Mouse (Mus musculus): ENCODE results near the gene Tead3. TPM values are rescaled to one million over a fixed set of nuclear protein-coding genes. Genes with fewer than 3 reads are reported as not detected.

The Tead3 gene
- polyA plus RNA-seq, 1 experiment from 2014 or later: 1.4 TPM

GRCm38 (mm10) chr17:28375592-28376061 is 25.0 kb upstream of the Tead3 start:
- ATAC-seq: no peak
- no peak overlapping the region for H3K27ac ChIP-seq (ENCODE audit: low read length)
- H3K4me1 ChIP-seq (ENCODE audit: control insufficient read depth, insufficient read depth, low read length): no peaks in the 10 kb centered on the region; the same call in 1 of the 2 replicates
- H3K36me3 ChIP-seq (ENCODE audit: control insufficient read depth, insufficient read depth, low read length): no peaks in the 10 kb centered on the region
- H3K4me3 ChIP-seq (ENCODE audit: low read depth, low read length): no peak overlapping the region
- peaks cover 20% of the 10 kb centered on the region for H3K27me3 ChIP-seq (ENCODE audit: control insufficient read depth, insufficient read depth, low read depth, low read length)
- H3K4me2 ChIP-seq (ENCODE audit: low read length): no peak overlapping the region
- H3K9me3 ChIP-seq (replicated peaks; ENCODE audit: control insufficient read depth, low read length, poor library complexity, severe bottlenecking): no peaks in the 10 kb centered on the region
- WGBS: 17% methylated on average over 17 of the region's 17 CpGs
- H3K9ac ChIP-seq (ENCODE audit: low read depth, low read length): no peak overlapping the region

GRCm38 (mm10) chr17:28374494-28374893 is 23.9 kb upstream of the Tead3 start:
- Histone ChIP-seq H3K9ac (ENCODE audit: low read depth, low read length) (0 out of 2 replicates have a peak overlapping the region, but pooled peaks have one; percentile 30), H3K27ac (ENCODE audit: low read length) (no peak overlapping the region), H3K36me3 (ENCODE audit: control insufficient read depth, insufficient read depth, low read length) (no peaks in the 10 kb centered on the region), H3K9me3 (replicated peaks; ENCODE audit: control insufficient read depth, low read length, poor library complexity, severe bottlenecking) (no peaks in the 10 kb centered on the region), H3K4me1 (ENCODE audit: control insufficient read depth, insufficient read depth, low read length) (no peaks in the 10 kb centered on the region; the same call in 1 of the 2 replicates), H3K27me3 (ENCODE audit: control insufficient read depth, insufficient read depth, low read depth, low read length) (peaks cover 20% of the 10 kb centered on the region), H3K4me2 (ENCODE audit: low read length) (peak overlapping the region; percentile 31), H3K4me3 (ENCODE audit: low read depth, low read length) (0 out of 2 replicates have a peak overlapping the region, but pooled peaks have one; percentile 5)
- 17% methylated on average over 16 of the region's 16 CpGs for WGBS
- ATAC-seq: no peak

- WGBS: 14% methylated on average over 10 of the region's 10 CpGs
- no peak for ATAC-seq
- H3K36me3 ChIP-seq (ENCODE audit: control insufficient read depth, insufficient read depth, low read length): no peaks in the 10 kb centered on the region
- H3K27ac ChIP-seq (ENCODE audit: low read length): no peak overlapping the region
- H3K9ac ChIP-seq (ENCODE audit: low read depth, low read length): no peak overlapping the region
- no peaks in the 10 kb centered on the region for H3K9me3 ChIP-seq (replicated peaks; ENCODE audit: control insufficient read depth, low read length, poor library complexity, severe bottlenecking)
- H3K4me3 ChIP-seq (ENCODE audit: low read depth, low read length): no peak overlapping the region
- H3K4me1 ChIP-seq (ENCODE audit: control insufficient read depth, insufficient read depth, low read length): no peaks in the 10 kb centered on the region; the same call in 1 of the 2 replicates
- peaks cover 20% of the 10 kb centered on the region for H3K27me3 ChIP-seq (ENCODE audit: control insufficient read depth, insufficient read depth, low read depth, low read length)
- H3K4me2 ChIP-seq (ENCODE audit: low read length): no peak overlapping the region
Measured at GRCm38 (mm10) chr17:28373821-28374220, 23.2 kb upstream of the Tead3 start.

GRCm38 (mm10) chr17:28371941-28372340 is 21.3 kb upstream of the Tead3 start:
- no peak overlapping the region for H3K4me3 ChIP-seq (ENCODE audit: low read depth, low read length)
- no peaks in the 10 kb centered on the region for H3K36me3 ChIP-seq (ENCODE audit: control insufficient read depth, insufficient read depth, low read length)
- peaks cover 20% of the 10 kb centered on the region for H3K27me3 ChIP-seq (ENCODE audit: control insufficient read depth, insufficient read depth, low read depth, low read length)
- H3K27ac ChIP-seq (ENCODE audit: low read length): no peak overlapping the region
- H3K4me1 ChIP-seq (ENCODE audit: control insufficient read depth, insufficient read depth, low read length): no peaks in the 10 kb centered on the region; the same call in 1 of the 2 replicates
- ATAC-seq: no peak
- WGBS: 61% methylated on average over 1 of the region's 1 CpGs
- H3K9me3 ChIP-seq (replicated peaks; ENCODE audit: control insufficient read depth, low read length, poor library complexity, severe bottlenecking): no peaks in the 10 kb centered on the region
- H3K4me2 ChIP-seq (ENCODE audit: low read length): no peak overlapping the region
- H3K9ac ChIP-seq (ENCODE audit: low read depth, low read length): no peak overlapping the region

- no peak overlapping the region for H3K4me2 ChIP-seq (ENCODE audit: low read length)
- H3K36me3 ChIP-seq (ENCODE audit: control insufficient read depth, insufficient read depth, low read length): no peaks in the 10 kb centered on the region
- H3K4me1 ChIP-seq (ENCODE audit: control insufficient read depth, insufficient read depth, low read length): no peaks in the 10 kb centered on the region; the same call in 1 of the 2 replicates
- H3K9ac ChIP-seq (ENCODE audit: low read depth, low read length): no peak overlapping the region
- whole genome bisulfite sequencing: 76% methylated on average over 2 of the region's 2 CpGs
- no peak overlapping the region for H3K27ac ChIP-seq (ENCODE audit: low read length)
- ATAC-seq: no peak
- H3K4me3 ChIP-seq (ENCODE audit: low read depth, low read length): no peak overlapping the region
- peaks cover 20% of the 10 kb centered on the region for H3K27me3 ChIP-seq (ENCODE audit: control insufficient read depth, insufficient read depth, low read depth, low read length)
- no peaks in the 10 kb centered on the region for H3K9me3 ChIP-seq (replicated peaks; ENCODE audit: control insufficient read depth, low read length, poor library complexity, severe bottlenecking)
Measured at GRCm38 (mm10) chr17:28371286-28371685, 20.7 kb upstream of the Tead3 start.

GRCm38 (mm10) chr17:28369056-28369455 is 18.4 kb upstream of the Tead3 start:
- no peaks in the 10 kb centered on the region for H3K9me3 ChIP-seq (replicated peaks; ENCODE audit: control insufficient read depth, low read length, poor library complexity, severe bottlenecking)
- peaks cover 17% of the 10 kb centered on the region for H3K27me3 ChIP-seq (ENCODE audit: control insufficient read depth, insufficient read depth, low read depth, low read length)
- no peak overlapping the region for H3K27ac ChIP-seq (ENCODE audit: low read length)
- WGBS: 74% methylated on average over 4 of the region's 5 CpGs
- H3K9ac ChIP-seq (ENCODE audit: low read depth, low read length): no peak overlapping the region
- H3K36me3 ChIP-seq (ENCODE audit: control insufficient read depth, insufficient read depth, low read length): no peaks in the 10 kb centered on the region
- no peak overlapping the region for H3K4me3 ChIP-seq (ENCODE audit: low read depth, low read length)
- ATAC-seq: no peak
- peaks cover 5% of the 10 kb centered on the region for H3K4me1 ChIP-seq (ENCODE audit: control insufficient read depth, insufficient read depth, low read length)
- H3K4me2 ChIP-seq (ENCODE audit: low read length): no peak overlapping the region

- Histone ChIP-seq H3K4me2 (ENCODE audit: low read length) (no peak overlapping the region), H3K36me3 (ENCODE audit: control insufficient read depth, insufficient read depth, low read length) (no peaks in the 10 kb centered on the region), H3K27me3 (ENCODE audit: control insufficient read depth, insufficient read depth, low read depth, low read length) (peaks cover 23% of the 10 kb centered on the region), H3K4me3 (ENCODE audit: low read depth, low read length) (no peak overlapping the region), H3K9me3 (replicated peaks; ENCODE audit: control insufficient read depth, low read length, poor library complexity, severe bottlenecking) (no peaks in the 10 kb centered on the region), H3K9ac (ENCODE audit: low read depth, low read length) (no peak overlapping the region), H3K27ac (ENCODE audit: low read length) (no peak overlapping the region), H3K4me1 (ENCODE audit: control insufficient read depth, insufficient read depth, low read length) (peaks cover 8% of the 10 kb centered on the region)
- 4% methylated on average over 13 of the region's 13 CpGs for WGBS
- ATAC-seq: no peak
Measured at GRCm38 (mm10) chr17:28368449-28368848, 17.8 kb upstream of the Tead3 start.

- H3K27ac ChIP-seq (ENCODE audit: low read length): no peak within 1 kb of the TSS
- H3K36me3 ChIP-seq (ENCODE audit: control insufficient read depth, insufficient read depth, low read length): no peaks in the 10 kb centered on the region
- no peaks in the 10 kb centered on the region for H3K9me3 ChIP-seq (replicated peaks; ENCODE audit: control insufficient read depth, low read length, poor library complexity, severe bottlenecking)
- ATAC-seq: no peak
- peaks cover 17% of the 10 kb centered on the region for H3K4me1 ChIP-seq (ENCODE audit: control insufficient read depth, insufficient read depth, low read length)
- peaks cover 31% of the 10 kb centered on the region for H3K27me3 ChIP-seq (ENCODE audit: control insufficient read depth, insufficient read depth, low read depth, low read length)
- H3K4me2 ChIP-seq (ENCODE audit: low read length): peak within 1 kb of the TSS; percentile 33; the same call in 1 of the 2 replicates
- H3K9ac ChIP-seq (ENCODE audit: low read depth, low read length): no peak within 1 kb of the TSS
- H3K4me3 ChIP-seq (ENCODE audit: low read depth, low read length): 0 out of 2 replicates have a peak within 1 kb of the TSS, but pooled peaks have one; percentile 16
- WGBS: 25% methylated on average over 8 of the region's 8 CpGs
Measured at GRCm38 (mm10) chr17:28365122-28365521, 14.5 kb upstream of the Tead3 start, which contains the start of gene Tulp1. Tulp1 (minus strand) TSS chr17:28365222.

GRCm38 (mm10) chr17:28363507-28363906 is 12.9 kb upstream of the Tead3 start:
- no peaks in the 10 kb centered on the region for H3K36me3 ChIP-seq (ENCODE audit: control insufficient read depth, insufficient read depth, low read length)
- no peak overlapping the region for H3K9ac ChIP-seq (ENCODE audit: low read depth, low read length)
- no peak overlapping the region for H3K27ac ChIP-seq (ENCODE audit: low read length)
- H3K27me3 ChIP-seq (ENCODE audit: control insufficient read depth, insufficient read depth, low read depth, low read length): peaks cover 42% of the 10 kb centered on the region
- H3K9me3 ChIP-seq (replicated peaks; ENCODE audit: control insufficient read depth, low read length, poor library complexity, severe bottlenecking): no peaks in the 10 kb centered on the region
- H3K4me2 ChIP-seq (ENCODE audit: low read length): no peak overlapping the region
- ATAC-seq: no peak
- H3K4me1 ChIP-seq (ENCODE audit: control insufficient read depth, insufficient read depth, low read length): peaks cover 17% of the 10 kb centered on the region
- WGBS: 11% methylated on average over 6 of the region's 6 CpGs
- no peak overlapping the region for H3K4me3 ChIP-seq (ENCODE audit: low read depth, low read length)

All from midbrain, embryonic 16.5 days (tissue).